In genomic region chr13:57806816-57807215, GRCm38 (mm10) we compare ENCODE assay signal across 26 mouse cellular contexts.
DNase-seq lines count a peak whose midpoint lies in the region; ATAC-seq and TF ChIP-seq lines count a peak whose summit lies in the region.
"Had no signal": no experiment of that assay in that cellular context is flagged by ENCODE, and none has a peak within 500 bp of the region (broad histone marks: within the 10 kb centered on the region; RNA-seq: fewer than 3 reads in every experiment).

No protein-coding gene starts in this region.

- TF ChIP-seq CTCF in cerebellum, adult 2 months (IDR thresholded peaks at IDR 0.05; ENCODE audit: borderline replicate concordance, insufficient read depth, low read depth, low read length), result no peak

- H3K9ac ChIP-seq in hindbrain, embryonic 14.5 days, result no peak overlapping the region
- H3K9ac ChIP-seq: embryonic facial prominence, embryonic 13.5 days; kidney, embryonic 15.5 days; limb, embryonic 12.5 days; liver, embryonic 15.5 days; lung, embryonic 14.5 days; midbrain, embryonic 15.5 days had no signal

- no peaks in the 10 kb centered on the region for H3K36me3 ChIP-seq in hindbrain, embryonic 14.5 days (replicated peaks; ENCODE audit: control insufficient read depth, insufficient read depth)
- H3K36me3 ChIP-seq in hindbrain, embryonic 10.5 days, result no peaks in the 10 kb centered on the region
- H3K36me3 ChIP-seq: embryonic facial prominence, embryonic 13.5 days; kidney, embryonic 15.5 days; limb, embryonic 12.5 days; liver, embryonic 15.5 days; midbrain, embryonic 15.5 days had no signal

- no peaks in the 10 kb centered on the region for H3K27me3 ChIP-seq in hindbrain, embryonic 14.5 days (ENCODE audit: control insufficient read depth, insufficient read depth, low read length)
- H3K27me3 ChIP-seq in hindbrain, embryonic 10.5 days (ENCODE audit: insufficient read depth, poor library complexity, severe bottlenecking), result no peaks in the 10 kb centered on the region
- no peaks in the 10 kb centered on the region for H3K27me3 ChIP-seq in cerebellum, adult 2 months (ENCODE audit: control insufficient read depth, insufficient read depth, low read length)
- H3K27me3 ChIP-seq: embryonic facial prominence, embryonic 13.5 days; limb, embryonic 12.5 days; liver, embryonic 15.5 days; midbrain, embryonic 15.5 days had no signal

- no peak overlapping the region for H3K4me3 ChIP-seq in hindbrain, embryonic 14.5 days (replicated peaks; ENCODE audit: low read length)
- H3K4me3 ChIP-seq in hindbrain, embryonic 10.5 days, result no peak overlapping the region
- no peak overlapping the region for H3K4me3 ChIP-seq in cerebellum, adult 2 months (replicated peaks; ENCODE audit: insufficient read depth, low read depth, low read length)
- H3K4me3 ChIP-seq: embryonic facial prominence, embryonic 13.5 days; erythroblast, embryonic 14.5 days; kidney, embryonic 15.5 days; layer of hippocampus, adult 2 months; left cerebral cortex, adult 2 months; limb, embryonic 12.5 days; liver, embryonic 15.5 days; midbrain, embryonic 15.5 days had no signal

- WGBS in hindbrain, embryonic 14.5 days, result 95% methylated on average over 3 of the region's 3 CpGs
- 94% methylated on average over 3 of the region's 3 CpGs for WGBS in hindbrain, embryonic 10.5 days
- 22% methylated on average over 3 of the region's 3 CpGs for WGBS in cerebellum, adult 2 months

- no peak for DNase-seq in hindbrain, embryonic 14.5 days (ENCODE audit: low spot score)
- DNase-seq in hindbrain, embryonic 10.5 days (ENCODE audit: low spot score), result no peak
- peak; percentile 21 for DNase-seq in testis, postnatal 14 days (ENCODE audit: low spot score)
- DNase-seq in testis, postnatal 10 days (ENCODE audit: low spot score), result no peak
- DNase-seq in cerebellum, adult 2 months, result no peak
- DNase-seq in thymus, postnatal 4 days, result no peak
- no peak for DNase-seq in gastrocnemius, postnatal 25 days
- DNase-seq: adrenal gland, postnatal 36 days; heart, postnatal 36 days; lung, embryonic 14.5 days; lung, postnatal 14 days; right cerebral cortex, adult 18-20 months; spleen, adult 18-20 months; thymus, adult 2 months; thymus, postnatal 36 days had no signal

- H3K4me2 ChIP-seq in hindbrain, embryonic 14.5 days (replicated peaks), result no peak overlapping the region
- H3K4me2 ChIP-seq: embryonic facial prominence, embryonic 13.5 days; kidney, embryonic 15.5 days; limb, embryonic 12.5 days; liver, embryonic 15.5 days; lung, embryonic 14.5 days; midbrain, embryonic 15.5 days had no signal

- TF ChIP-seq POLR2A in cerebellum, adult 2 months (IDR thresholded peaks at IDR 0.05; ENCODE audit: borderline replicate concordance, insufficient read depth, low read length), result no peak

- peaks cover 13% of the 10 kb centered on the region for H3K4me1 ChIP-seq in hindbrain, embryonic 14.5 days (replicated peaks; ENCODE audit: control insufficient read depth, insufficient read depth, low read length)
- H3K4me1 ChIP-seq in hindbrain, embryonic 10.5 days (replicated peaks), result peaks cover 8% of the 10 kb centered on the region; the same call in 1 of the 2 replicates
- peaks cover 26% of the 10 kb centered on the region for H3K4me1 ChIP-seq in cerebellum, adult 2 months (ENCODE audit: control insufficient read depth, insufficient read depth, low read length)
- H3K4me1 ChIP-seq: limb, embryonic 12.5 days; liver, embryonic 15.5 days had no signal

- peak overlapping the region; percentile 57 for H3K27ac ChIP-seq in hindbrain, embryonic 14.5 days
- no peak overlapping the region for H3K27ac ChIP-seq in hindbrain, embryonic 10.5 days
- H3K27ac ChIP-seq in cerebellum, adult 2 months (ENCODE audit: insufficient read depth, low read length), result peak overlapping the region; percentile 81
- H3K27ac ChIP-seq: embryonic facial prominence, embryonic 13.5 days; kidney, embryonic 15.5 days; layer of hippocampus, adult 2 months; left cerebral cortex, adult 2 months; limb, embryonic 12.5 days; liver, embryonic 15.5 days; midbrain, embryonic 15.5 days had no signal

- ATAC-seq in hindbrain, embryonic 14.5 days (ENCODE audit: low FRiP score), result no peak
- ATAC-seq: CD4-positive, CD25-positive, alpha-beta regulatory T cell, adult 4 months; forebrain, embryonic 16.5 days; inflammation-experienced regulatory T-cells, adult 6 months; midbrain, embryonic 15.5 days had no signal

- H3K9me3 ChIP-seq in hindbrain, embryonic 14.5 days (ENCODE audit: control insufficient read depth, low read length), result no peaks in the 10 kb centered on the region
- no peaks in the 10 kb centered on the region for H3K9me3 ChIP-seq in hindbrain, embryonic 10.5 days
- H3K9me3 ChIP-seq: embryonic facial prominence, embryonic 13.5 days; kidney, embryonic 15.5 days; limb, embryonic 12.5 days; liver, embryonic 15.5 days; midbrain, embryonic 15.5 days had no signal
